Mouse (Mus musculus) neural tube, embryonic 15.5 days (tissue): Measurements from ENCODE around the gene Slc22a17. TPM values are rescaled to one million over a fixed set of nuclear protein-coding genes. Genes with fewer than 3 reads are reported as not detected.

Experiments
- ATAC-seq: fragments of 200-750 bp; cut with Nextera tagmentation; 2 replicates; pipeline ENCODE4 v1.8.0; 2017; ENCODE audit warnings: mild to moderate bottlenecking, moderate TSS enrichment, moderate library complexity; ENCODE audit not compliant: low FRiP score
- H3K27ac ChIP-seq: fragments of 300-500 bp; sonication (generic); replicated peaks from 2 replicates; pipeline ENCODE4 v1.5.1; 2015; ENCODE audit warnings: mild to moderate bottlenecking, inconsistent platforms
- H3K27me3 ChIP-seq: fragments of 300-500 bp; sonication (generic); replicated peaks from 2 replicates; pipeline ENCODE4 v1.6.1; 2015; ENCODE audit warnings: inconsistent platforms
- H3K36me3 ChIP-seq: fragments of 300-500 bp; sonication (generic); 2 replicates; pipeline ENCODE4 v1.6.1; 2015; ENCODE audit warnings: inconsistent platforms
- H3K4me1 ChIP-seq: fragments of 300-500 bp; sonication (generic); 2 replicates; pipeline ENCODE4 v1.6.1; 2015; ENCODE audit warnings: inconsistent platforms
- H3K4me2 ChIP-seq: fragments of 300-500 bp; sonication (generic); 2 replicates; pipeline ENCODE4 v1.6.1; 2015; ENCODE audit warnings: inconsistent platforms, mild to moderate bottlenecking, moderate library complexity
- H3K4me3 ChIP-seq: fragments of 300-500 bp; sonication (generic); replicated peaks from 2 replicates; pipeline ENCODE4 v1.5.1; 2015; ENCODE audit warnings: mild to moderate bottlenecking, inconsistent platforms
- H3K9ac ChIP-seq: fragments of 300-500 bp; sonication (generic); replicated peaks from 2 replicates; pipeline ENCODE4 v1.6.1; 2015; ENCODE audit warnings: mild to moderate bottlenecking, inconsistent platforms
- H3K9me3 ChIP-seq: fragments of 300-500 bp; sonication (generic); replicated peaks from 2 replicates; pipeline ENCODE4 v1.6.1; 2016; ENCODE audit warnings: inconsistent platforms
- WGBS: fragments of 180-500 bp; shearing (Covaris S2); methylation state at CpG from one replicate; pipeline ENCODE4 v1.1.7; 2015; ENCODE audit warnings: mixed read lengths; 5-methylcytosine and 5-hydroxymethylcytosine counted together
- microRNA counts: library from miRNA; unstranded; fragments of <30 nt; microRNA quantifications from one replicate; lab custom pipeline; 2016
- microRNA-seq: library from miRNA; unstranded; fragments of <30 nt; microRNA quantifications from one replicate; pipeline ENCODE4, GENCODE M21; 2017
- polyA plus RNA-seq: library from polyadenylated mRNA; unstranded; fragments of >200 nt; fragmentation: Nextera tagmentation; extraction: Ambion mirVana; gene quantifications from 2 replicates; pipeline ENCODE4 v1.2.1, GENCODE M21; 2015

Slc22a17 gene
- polyA plus RNA-seq, 1 experiment from 2014 or later: 297 TPM

- H3K27me3 ChIP-seq: no peaks in the 10 kb centered on the region
- H3K9ac ChIP-seq: no peak overlapping the region
- no peak for ATAC-seq
- no peak overlapping the region for H3K4me2 ChIP-seq
- H3K4me3 ChIP-seq: no peak overlapping the region
- peaks cover 8% of the 10 kb centered on the region for H3K4me1 ChIP-seq
- H3K36me3 ChIP-seq: no peaks in the 10 kb centered on the region
- no peak overlapping the region for H3K27ac ChIP-seq
- H3K9me3 ChIP-seq: no peaks in the 10 kb centered on the region
- WGBS: 58% methylated on average over 5 of the region's 5 CpGs
These were observed 46.0 kb downstream of the Slc22a17 start for GRCm38 (mm10) chr14:54866936-54867335.

- no peak overlapping the region for H3K9ac ChIP-seq
- H3K4me3 ChIP-seq: no peak overlapping the region
- 64% methylated on average over 3 of the region's 3 CpGs for WGBS
- peaks cover 10% of the 10 kb centered on the region for H3K4me1 ChIP-seq
- ATAC-seq: no peak
- no peaks in the 10 kb centered on the region for H3K9me3 ChIP-seq
- H3K4me2 ChIP-seq: no peak overlapping the region
- H3K36me3 ChIP-seq: no peaks in the 10 kb centered on the region
- H3K27ac ChIP-seq: no peak overlapping the region
- H3K27me3 ChIP-seq: no peaks in the 10 kb centered on the region
These were observed 46.7 kb downstream of the Slc22a17 start for GRCm38 (mm10) chr14:54866268-54866667.

GRCm38 (mm10) chr14:54865626-54866025, 47.3 kb downstream of the Slc22a17 start:
- WGBS: 85% methylated on average over 5 of the region's 5 CpGs

GRCm38 (mm10) chr14:54864313-54865036, 48.5 kb downstream of the Slc22a17 start:
- H3K9ac ChIP-seq: peak overlapping the region; percentile 96
- H3K4me2 ChIP-seq: peak overlapping the region; percentile 86
- no peaks in the 10 kb centered on the region for H3K36me3 ChIP-seq
- H3K4me3 ChIP-seq: peak overlapping the region; percentile 97
- no peaks in the 10 kb centered on the region for H3K27me3 ChIP-seq
- ATAC-seq: peak; percentile 23
- H3K9me3 ChIP-seq: no peaks in the 10 kb centered on the region
- peak overlapping the region; percentile 86 for H3K27ac ChIP-seq
- 16% methylated on average over 21 of the region's 21 CpGs for WGBS
- H3K4me1 ChIP-seq: peaks cover 10% of the 10 kb centered on the region

More at GRCm38 (mm10) chr14:54865626-54866025, 47.3 kb downstream of the Slc22a17 start:
- Histone ChIP-seq H3K9ac (no peak overlapping the region), H3K36me3 (no peaks in the 10 kb centered on the region), H3K27ac (no peak overlapping the region), H3K4me1 (peaks cover 10% of the 10 kb centered on the region), H3K27me3 (no peaks in the 10 kb centered on the region), H3K4me3 (no peak overlapping the region), H3K4me2 (no peak overlapping the region), H3K9me3 (no peaks in the 10 kb centered on the region)
- ATAC-seq: no peak

- Histone ChIP-seq H3K27me3 (no peaks in the 10 kb centered on the region), H3K4me2 (peak overlapping the region; percentile 86), H3K27ac (peak overlapping the region; percentile 86), H3K4me1 (peaks cover 10% of the 10 kb centered on the region), H3K9me3 (no peaks in the 10 kb centered on the region), H3K9ac (peak overlapping the region; percentile 96), H3K36me3 (no peaks in the 10 kb centered on the region), H3K4me3 (peak overlapping the region; percentile 97)
- peak; percentile 100 for ATAC-seq
- WGBS: under 1% methylated on average over 52 of the region's 56 CpGs
These were observed 49.2 kb downstream of the Slc22a17 start for GRCm38 (mm10) chr14:54863501-54864312.

- peaks cover 18% of the 10 kb centered on the region for H3K36me3 ChIP-seq
- no peaks in the 10 kb centered on the region for H3K27me3 ChIP-seq
- no peak overlapping the region for H3K27ac ChIP-seq
- no peaks in the 10 kb centered on the region for H3K9me3 ChIP-seq
- no peak overlapping the region for H3K4me2 ChIP-seq
- H3K9ac ChIP-seq: no peak overlapping the region
- H3K4me3 ChIP-seq: no peak overlapping the region
- WGBS: 32% methylated on average over 2 of the region's 2 CpGs
- ATAC-seq: no peak
- H3K4me1 ChIP-seq: peaks cover 10% of the 10 kb centered on the region
These were observed 52.4 kb downstream of the Slc22a17 start for GRCm38 (mm10) chr14:54860511-54860910.

- no peak overlapping the region for H3K9ac ChIP-seq
- H3K4me3 ChIP-seq: no peak overlapping the region
- H3K4me1 ChIP-seq: peaks cover 2% of the 10 kb centered on the region; the same call in 1 of the 2 replicates
- H3K36me3 ChIP-seq: peaks cover 24% of the 10 kb centered on the region
- H3K27ac ChIP-seq: no peak overlapping the region
- 95% methylated on average over 9 of the region's 9 CpGs for WGBS
- H3K4me2 ChIP-seq: no peak overlapping the region
- ATAC-seq: no peak
- H3K9me3 ChIP-seq: no peaks in the 10 kb centered on the region
- no peaks in the 10 kb centered on the region for H3K27me3 ChIP-seq
These were observed 55.0 kb downstream of the Slc22a17 start for GRCm38 (mm10) chr14:54857891-54858290.

GRCm38 (mm10) chr14:54856703-54857102, 56.2 kb downstream of the Slc22a17 start:
- no peak overlapping the region for H3K4me2 ChIP-seq
- 94% methylated on average over 7 of the region's 7 CpGs for WGBS
- no peaks in the 10 kb centered on the region for H3K27me3 ChIP-seq
- H3K9ac ChIP-seq: no peak overlapping the region
- peaks cover 24% of the 10 kb centered on the region for H3K36me3 ChIP-seq
- no peak overlapping the region for H3K27ac ChIP-seq
- no peak overlapping the region for H3K4me3 ChIP-seq
- no peaks in the 10 kb centered on the region for H3K9me3 ChIP-seq
- no peak for ATAC-seq
- H3K4me1 ChIP-seq: no peaks in the 10 kb centered on the region

MicroRNAs within 50 kb of the gene (microRNA counts, 519-probe panel; counts per million panel counts)
- microRNA mmu-miR-208a (lab: Ali Mortazavi, UCI): 2,096 counts per million, percentile 47 among the panel's probes with 10 or more counts

Small RNA genes lying within 50 kb of the gene (microRNA-seq; reads per million reads assigned to microRNA genes)
- gene Mir208a: 1.7 reads per million, percentile 2 among the genes with 10 or more reads in this experiment

Other genes with a start within 250 kb of the Slc22a17 start
- gene 1700123O20Rik, start 226.9 kb downstream of the Slc22a17 start, polyA plus RNA-seq: 72.2 and 72.3 TPM in 2 replicates
- 113 and 115 TPM in 2 replicates for gene Acin1, start 226.2 kb downstream of the Slc22a17 start, polyA plus RNA-seq
- 0.18 and 0.19 TPM in 2 replicates for gene Gm29776, start 214.3 kb downstream of the Slc22a17 start, polyA plus RNA-seq
- 0.12 and 0.29 TPM in 2 replicates for gene Cebpe, start 201.0 kb downstream of the Slc22a17 start, polyA plus RNA-seq
- gene Slc7a8, start 131.2 kb downstream of the Slc22a17 start, polyA plus RNA-seq: 6.1 and 8.1 TPM in 2 replicates
- 0.19 TPM in 1 of 2 replicates, not detected in the other for gene Rnf212b, start 99.0 kb downstream of the Slc22a17 start, polyA plus RNA-seq
- 10.6 and 14.5 TPM in 2 replicates for gene Homez, start 42.2 kb downstream of the Slc22a17 start, polyA plus RNA-seq
- gene Ppp1r3e, start 35.6 kb downstream of the Slc22a17 start, polyA plus RNA-seq: 4.0 and 4.1 TPM in 2 replicates
- 3.4 and 4.0 TPM in 2 replicates for gene Bcl2l2, start 29.8 kb downstream of the Slc22a17 start, polyA plus RNA-seq
- not detected in 2 replicates for gene Gm20521, start 29.7 kb downstream of the Slc22a17 start, polyA plus RNA-seq
- gene Pabpn1, start 20.6 kb downstream of the Slc22a17 start, polyA plus RNA-seq: 148 and 158 TPM in 2 replicates
- 11.9 and 16.4 TPM in 2 replicates for gene Efs, start 13.0 kb upstream of the Slc22a17 start, polyA plus RNA-seq
- gene Il25, start 19.6 kb upstream of the Slc22a17 start, polyA plus RNA-seq: 0.51 and 0.63 TPM in 2 replicates
- 15.8 and 18.1 TPM in 2 replicates for gene Cmtm5, start 23.1 kb upstream of the Slc22a17 start, polyA plus RNA-seq
- gene Myh6, start 53.8 kb upstream of the Slc22a17 start, polyA plus RNA-seq: 1.8 and 2.5 TPM in 2 replicates
- gene Gm17428, start 63.8 kb upstream of the Slc22a17 start, polyA plus RNA-seq: not detected in 2 replicates
- gene Myh7, start 81.5 kb upstream of the Slc22a17 start, polyA plus RNA-seq: 7.4 and 9.6 TPM in 2 replicates
- gene Ngdn, start 102.3 kb upstream of the Slc22a17 start, polyA plus RNA-seq: 47.6 and 60.4 TPM in 2 replicates
- 20.3 and 24.5 TPM in 2 replicates for gene Zfhx2, start 179.2 kb upstream of the Slc22a17 start, polyA plus RNA-seq
- 27.9 and 31.6 TPM in 2 replicates for gene Thtpa, start 181.7 kb upstream of the Slc22a17 start, polyA plus RNA-seq
- gene Ap1g2, start 193.5 kb upstream of the Slc22a17 start, polyA plus RNA-seq: 6.2 and 12.4 TPM in 2 replicates
- gene Jph4, start 203.8 kb upstream of the Slc22a17 start, polyA plus RNA-seq: 30.6 and 37.0 TPM in 2 replicates